In genomic region chr2:113216105-113216745, GRCm38 (mm10) we compare ENCODE assay signal across 8 mouse cellular contexts. TPM values are rescaled to one million over a fixed set of nuclear protein-coding genes. Genes with fewer than 3 reads are reported as not detected.
DNase-seq lines count a peak whose midpoint lies in the region; ATAC-seq and TF ChIP-seq lines count a peak whose summit lies in the region.

No protein-coding gene starts in this region.

- H3K4me1 ChIP-seq in testis, adult 2 months (ENCODE audit: control insufficient read depth, insufficient read depth, low read length), result peaks cover 7% of the 10 kb centered on the region

- intact Hi-C loops in left cerebral cortex, postnatal 4 days (cut with DNase I), result loop anchor here (5.0 kb wide), 1 partner anchor 404 kb away; no protein-coding TSS in a partner anchor

- peak; percentile 47 for ATAC-seq in cerebellum, adult (ENCODE audit: insufficient number of reproducible peaks, low FRiP score, low TSS enrichment)

- no peaks in the 10 kb centered on the region for H3K36me3 ChIP-seq in testis, adult 2 months (ENCODE audit: control insufficient read depth, insufficient read depth, low read length)

- H3K4me3 ChIP-seq in testis, adult 2 months (ENCODE audit: control insufficient read depth, low read depth, low read length), result peak overlapping the region; percentile 37

- TF ChIP-seq CTCF in testis, adult 2 months (IDR thresholded peaks at IDR 0.05; ENCODE audit: control insufficient read depth, insufficient read depth, insufficient replicate concordance, low read depth, low read length), result no peak

- H3K27ac ChIP-seq in testis, adult 2 months (ENCODE audit: control insufficient read depth, insufficient read depth, low read depth, low read length), result no peak overlapping the region

- H3K27me3 ChIP-seq in testis, adult 2 months (ENCODE audit: control insufficient read depth, insufficient read depth, low read length), result no peaks in the 10 kb centered on the region

- DNase-seq in cerebellum, adult 11 months, result no peak
- no peak for DNase-seq in testis, postnatal 14 days (ENCODE audit: low spot score)
- DNase-seq in left cerebral cortex, postnatal 4 days, result peak; percentile 10
- peak; percentile 12 for DNase-seq in right cerebral cortex, postnatal 14 days
- DNase-seq in gastrocnemius, postnatal 4 days (ENCODE audit: low spot score in 2 of 2), result no peak
- DNase-seq in adrenal gland, adult 8-10 months, result no peak

- no peak for TF ChIP-seq POLR2A in testis, adult 2 months (IDR thresholded peaks at IDR 0.05; ENCODE audit: control insufficient read depth, low read depth, low read length)

RNA-seq across cellular contexts. Expression of gene Ryr3, which starts 0.7 kb away (rescaled TPM):
- polyA plus RNA-seq in testis, adult 2 months (2012; rRNA removed), result 2.2 and 2.6 TPM in 2 replicates
- 10 to 100 TPM; 43.7 to 47.5 TPM for total RNA-seq in left cerebral cortex, postnatal 4 days (2021)
- 10 to 100 TPM; 59.0 to 73.2 TPM for total RNA-seq in gastrocnemius, postnatal 4 days (2021)
- 1 to 10 TPM in 3 of 4 experiments, under 1 TPM in 1; 0.63 to 4.7 (median 1.5) TPM for total RNA-seq in adrenal gland, adult 8-10 months (2022)

Comparison
In these comparisons a context has a peak if more than half of its experiments do, and no peak if none do; other contexts are left out.
1. DNase-seq: peak in left cerebral cortex, postnatal 4 days (single experiment) and right cerebral cortex, postnatal 14 days (single experiment); none in cerebellum, adult 11 months (single experiment), testis, postnatal 14 days (single experiment), gastrocnemius, postnatal 4 days (0 of 2) and adrenal gland, adult 8-10 months (single experiment).
2. RNA of gene Ryr3, which starts 0.7 kb away (total RNA-seq): 59.0 to 73.2 TPM in gastrocnemius, postnatal 4 days and 43.7 to 47.5 TPM in left cerebral cortex, postnatal 4 days; 0.63 to 4.7 TPM in adrenal gland, adult 8-10 months; every median in the first group is over 4 times any median in the second.